Mouse (Mus musculus) forebrain, postnatal 0 days (tissue): ENCODE measurements at regions not wholly inside any gene's neighbourhood (a gene's known extent, or its start where the extent isn't known, plus 50 kb on each side); places are given as distances from the start of the nearest gene placed in this dataset.

Experiments
- ATAC-seq: fragments of 200-750 bp; cut with Nextera tagmentation; 2 replicates; pipeline ENCODE4 v1.8.0; 2017; ENCODE audit warnings: mild to moderate bottlenecking, moderate library complexity
- DNase-seq: peaks from one replicate; pipeline ENCODE4 v3.0.0-alpha.2; 2015
- H3K27ac ChIP-seq: fragments of 300-500 bp; sonication (generic); 2 replicates; pipeline ENCODE4 v1.5.1; 2014; ENCODE audit warnings: low read depth, mild to moderate bottlenecking, antibody characterized with exemption, low read length, moderate library complexity, mixed read lengths
- H3K27me3 ChIP-seq: fragments of 300-500 bp; sonication (generic); 2 replicates; pipeline ENCODE4 v1.6.1; 2014; ENCODE audit warnings: mild to moderate bottlenecking, low read length, mixed read lengths; ENCODE audit not compliant: insufficient read depth
- H3K36me3 ChIP-seq: fragments of 300-500 bp; sonication (generic); 2 replicates; pipeline ENCODE4 v1.6.1; 2014; ENCODE audit warnings: mild to moderate bottlenecking, moderate library complexity; ENCODE audit not compliant: insufficient read depth
- H3K4me1 ChIP-seq: fragments of 300-500 bp; sonication (generic); 2 replicates; pipeline ENCODE4 v1.6.1; 2014; ENCODE audit warnings: antibody characterized with exemption; ENCODE audit not compliant: insufficient read depth
- H3K4me2 ChIP-seq: fragments of 300-500 bp; sonication (generic); 2 replicates; pipeline ENCODE4 v1.6.1; 2014; ENCODE audit warnings: low read depth, mild to moderate bottlenecking, moderate library complexity
- H3K4me3 ChIP-seq: fragments of 300-500 bp; sonication (generic); 2 replicates; pipeline ENCODE4 v1.5.1; 2014; ENCODE audit warnings: low read depth, low read length, mixed read lengths
- H3K9ac ChIP-seq: fragments of 300-500 bp; sonication (generic); 2 replicates; pipeline ENCODE4 v1.6.1; 2014; ENCODE audit warnings: mild to moderate bottlenecking
- H3K9me3 ChIP-seq: fragments of 300-500 bp; sonication (generic); 2 replicates; pipeline ENCODE4 v1.6.1; 2016; ENCODE audit warnings: low read length
- CTCF ChIP-seq: sonication (generic); IDR thresholded peaks from 2 replicates; pipeline ENCODE4 v1.5.1; 2016; ENCODE audit warnings: antibody characterized with exemption, control low read depth, low read depth
- WGBS: fragments of 180-500 bp; shearing (Covaris S2); extraction: QIAGEN DNeasy Blood & Tissue Kit; methylation state at CpG from one replicate; pipeline ENCODE4 v1.1.7; 2014; 5-methylcytosine and 5-hydroxymethylcytosine counted together

- no peak overlapping the region for H3K9ac ChIP-seq
- H3K9me3 ChIP-seq = no peaks in the 10 kb centered on the region
- no peaks in the 10 kb centered on the region for H3K36me3 ChIP-seq
- no peaks in the 10 kb centered on the region for H3K4me1 ChIP-seq
- 0 out of 2 replicates have a peak, but pooled peaks have one; percentile 20 for ATAC-seq
- DNase-seq = peak; percentile 65
- H3K27ac ChIP-seq = no peak overlapping the region
- WGBS = 31% methylated on average over 1 of the region's 1 CpGs
- no peak overlapping the region for H3K4me2 ChIP-seq
- no peak overlapping the region for H3K4me3 ChIP-seq
- peak; percentile 73 for TF ChIP-seq CTCF
- no peaks in the 10 kb centered on the region for H3K27me3 ChIP-seq
Observed at GRCm38 (mm10) chr6:36004701-36005100, 383.2 kb upstream of the Chrm2 start.

GRCm38 (mm10) chr6:36002090-36002489 lies 385.8 kb upstream of the Chrm2 start:
- Histone ChIP-seq H3K9ac (no peak overlapping the region), H3K27me3 (no peaks in the 10 kb centered on the region), H3K4me2 (no peak overlapping the region), H3K9me3 (no peaks in the 10 kb centered on the region), H3K4me3 (no peak overlapping the region), H3K4me1 (no peaks in the 10 kb centered on the region), H3K27ac (no peak overlapping the region), H3K36me3 (no peaks in the 10 kb centered on the region)
- DNase-seq = no peak
- 73% methylated on average over 3 of the region's 3 CpGs for WGBS
- no peak for TF ChIP-seq CTCF
- ATAC-seq = no peak

- DNase-seq (peak; percentile 88), ATAC-seq (peak; percentile 97)
- no peak overlapping the region for H3K4me2 ChIP-seq
- H3K27me3 ChIP-seq = no peaks in the 10 kb centered on the region
- H3K27ac ChIP-seq = no peak overlapping the region
- no peak for TF ChIP-seq CTCF
- H3K4me1 ChIP-seq = no peaks in the 10 kb centered on the region
- no peak overlapping the region for H3K9ac ChIP-seq
- H3K9me3 ChIP-seq = no peaks in the 10 kb centered on the region
- H3K4me3 ChIP-seq = no peak overlapping the region
- 29% methylated on average over 3 of the region's 3 CpGs for WGBS
- H3K36me3 ChIP-seq = no peaks in the 10 kb centered on the region
Observed at GRCm38 (mm10) chr6:35988891-35989290, 399.0 kb upstream of the Chrm2 start.

- DNase-seq = no peak
- Histone ChIP-seq H3K4me3 (no peak overlapping the region), H3K36me3 (no peaks in the 10 kb centered on the region), H3K4me1 (no peaks in the 10 kb centered on the region), H3K9ac (no peak overlapping the region), H3K27ac (no peak overlapping the region), H3K4me2 (no peak overlapping the region), H3K27me3 (no peaks in the 10 kb centered on the region), H3K9me3 (no peaks in the 10 kb centered on the region)
- TF ChIP-seq CTCF = no peak
- WGBS = 89% methylated on average over 1 of the region's 1 CpGs
- no peak for ATAC-seq
Observed at GRCm38 (mm10) chr6:35940071-35940470, 400.4 kb upstream of the Mtpn start.

GRCm38 (mm10) chr6:35924189-35924588 lies 384.5 kb upstream of the Mtpn start:
- H3K9ac ChIP-seq = no peak overlapping the region
- H3K27ac ChIP-seq = no peak overlapping the region
- no peaks in the 10 kb centered on the region for H3K9me3 ChIP-seq
- ATAC-seq (no peak), DNase-seq (no peak)
- H3K27me3 ChIP-seq = no peaks in the 10 kb centered on the region
- no peaks in the 10 kb centered on the region for H3K4me1 ChIP-seq
- H3K4me3 ChIP-seq = no peak overlapping the region
- H3K4me2 ChIP-seq = no peak overlapping the region
- no peak for TF ChIP-seq CTCF
- H3K36me3 ChIP-seq = no peaks in the 10 kb centered on the region

- Histone ChIP-seq H3K27ac (no peak overlapping the region), H3K27me3 (no peaks in the 10 kb centered on the region), H3K9me3 (no peaks in the 10 kb centered on the region), H3K36me3 (no peaks in the 10 kb centered on the region), H3K4me2 (no peak overlapping the region), H3K4me3 (no peak overlapping the region), H3K4me1 (no peaks in the 10 kb centered on the region), H3K9ac (no peak overlapping the region)
- ATAC-seq (no peak; the same call in 1 of the 2 replicates), DNase-seq (peak; percentile 3)
- TF ChIP-seq CTCF = no peak
- 26% methylated on average over 2 of the region's 2 CpGs for WGBS
Observed at GRCm38 (mm10) chr6:35897990-35898389, 358.3 kb upstream of the Mtpn start.

GRCm38 (mm10) chr6:35895692-35896091 lies 356.0 kb upstream of the Mtpn start:
- no peak overlapping the region for H3K4me3 ChIP-seq
- H3K27me3 ChIP-seq = no peaks in the 10 kb centered on the region
- no peak overlapping the region for H3K9ac ChIP-seq
- H3K9me3 ChIP-seq = no peaks in the 10 kb centered on the region
- H3K27ac ChIP-seq = no peak overlapping the region
- 94% methylated on average over 2 of the region's 2 CpGs for WGBS
- no peaks in the 10 kb centered on the region for H3K4me1 ChIP-seq
- ATAC-seq = no peak
- no peaks in the 10 kb centered on the region for H3K36me3 ChIP-seq
- H3K4me2 ChIP-seq = no peak overlapping the region
- TF ChIP-seq CTCF = no peak
- no peak for DNase-seq

- Histone ChIP-seq H3K27ac (no peak overlapping the region), H3K9ac (no peak overlapping the region), H3K4me2 (no peak overlapping the region), H3K4me3 (no peak overlapping the region), H3K9me3 (no peaks in the 10 kb centered on the region), H3K4me1 (no peaks in the 10 kb centered on the region), H3K36me3 (no peaks in the 10 kb centered on the region), H3K27me3 (no peaks in the 10 kb centered on the region)
- no peak for TF ChIP-seq CTCF
- ATAC-seq (no peak), DNase-seq (no peak)
- WGBS = 88% methylated on average over 6 of the region's 6 CpGs
Observed at GRCm38 (mm10) chr6:35874671-35875070, 335.0 kb upstream of the Mtpn start.
